Mouse (Mus musculus) intestine, embryonic 16.5 days (tissue): ENCODE measurements around the gene Gm45233. TPM values are rescaled to one million over a fixed set of nuclear protein-coding genes. Genes with fewer than 3 reads are reported as not detected.

Source experiments
- microRNA-seq: library from miRNA; unstranded; fragments of <30 nt; microRNA quantifications from one replicate; pipeline ENCODE4, GENCODE M21; 2016
- polyA plus RNA-seq: library from polyadenylated mRNA; unstranded; fragments of >200 nt; fragmentation: Nextera tagmentation; extraction: Ambion mirVana; gene quantifications from 2 replicates; pipeline ENCODE4 v1.2.1, GENCODE M21; 2015

Gene Gm45233
- polyA plus RNA-seq, 1 experiment from 2014 or later = 0.20 TPM

Small RNA genes within 50 kb of the gene (microRNA-seq; reads per million reads assigned to microRNA genes)
- 0.91 reads per million for gene Mir7051

Other genes with a start within 250 kb of the Gm45233 start
- gene Zfp715, start 130.8 kb upstream of the Gm45233 start, polyA plus RNA-seq = 8.2 and 8.7 TPM in 2 replicates
- 0.46 and 0.54 TPM in 2 replicates for gene Siglecf, start 92.8 kb upstream of the Gm45233 start, polyA plus RNA-seq
- gene Siglecg, start 35.9 kb upstream of the Gm45233 start, polyA plus RNA-seq = 0.27 and 0.39 TPM in 2 replicates
- gene Lim2, start 16.5 kb upstream of the Gm45233 start, polyA plus RNA-seq = 0.26 and 0.61 TPM in 2 replicates
- gene Nkg7, start 7.1 kb upstream of the Gm45233 start, polyA plus RNA-seq = 4.1 and 4.3 TPM in 2 replicates
- gene Cldnd2, start 3.3 kb upstream of the Gm45233 start, polyA plus RNA-seq = not detected in 2 replicates
- gene Etfb, start within 50 bp of the Gm45233 start, polyA plus RNA-seq = 551 and 568 TPM in 2 replicates
- gene Vsig10l, start 19.0 kb downstream of the Gm45233 start, polyA plus RNA-seq = 2.7 and 2.8 TPM in 2 replicates
- 0.33 and 0.38 TPM in 2 replicates for gene Iglon5, start 45.9 kb downstream of the Gm45233 start, polyA plus RNA-seq
- not detected in 2 replicates for gene 4931406B18Rik, start 61.8 kb downstream of the Gm45233 start, polyA plus RNA-seq
- 2.3 TPM in 2 replicates for gene Cd33, start 100.3 kb downstream of the Gm45233 start, polyA plus RNA-seq
- 2.2 and 2.4 TPM in 2 replicates for gene Zfp658, start 118.1 kb downstream of the Gm45233 start, polyA plus RNA-seq
- gene Zfp719, start 135.5 kb downstream of the Gm45233 start, polyA plus RNA-seq = 7.5 and 8.3 TPM in 2 replicates
- gene Zfp819, start 163.0 kb downstream of the Gm45233 start, polyA plus RNA-seq = not detected in 2 replicates
- gene Ceacam18, start 190.6 kb downstream of the Gm45233 start, polyA plus RNA-seq = 9.9 and 10.1 TPM in 2 replicates
- 1.6 TPM in 2 replicates for gene Siglece, start 216.0 kb downstream of the Gm45233 start, polyA plus RNA-seq
- gene Ctu1, start 227.9 kb downstream of the Gm45233 start, polyA plus RNA-seq = 11.2 and 11.7 TPM in 2 replicates
- gene Klk14, start 246.3 kb downstream of the Gm45233 start, polyA plus RNA-seq = 0.11 and 0.33 TPM in 2 replicates